8 mouse cellular contexts compared by ENCODE assay signal in genomic region chr7:44465111-44465510, GRCm38 (mm10). TPM values are rescaled to one million over a fixed set of nuclear protein-coding genes. Genes with fewer than 3 reads are reported as not detected.
A peak's percentile ranks its signal among the peaks of the same experiment; 100 is the strongest.
DNase-seq lines count a peak whose midpoint lies in the region; ATAC-seq lines count a peak whose summit lies in the region.
"Had no signal": no experiment of that assay in that cellular context is flagged by ENCODE, and none has a peak within 500 bp of the region (broad histone marks: within the 10 kb centered on the region; RNA-seq: fewer than 3 reads in every experiment).

Gene Aspdh (plus strand): TSS chr7:44465391.

- no peak within 1 kb of the TSS for H3K9ac ChIP-seq in forebrain, embryonic 15.5 days (replicated peaks)
- H3K9ac ChIP-seq in neural tube, embryonic 12.5 days: peak within 1 kb of the TSS; percentile 38; the same call in 1 of the 2 replicates

- peak within 1 kb of the TSS; percentile 72 for H3K27ac ChIP-seq in forebrain, embryonic 15.5 days (replicated peaks)
- H3K27ac ChIP-seq in neural tube, embryonic 12.5 days: peak within 1 kb of the TSS; percentile 46; the same call in 1 of the 2 replicates

- H3K4me3 ChIP-seq in forebrain, embryonic 15.5 days: no peak within 1 kb of the TSS
- no peak within 1 kb of the TSS; the same call in 1 of the 2 replicates for H3K4me3 ChIP-seq in neural tube, embryonic 12.5 days

- no peak for ATAC-seq in forebrain, embryonic 15.5 days (replicated peaks)
- ATAC-seq in neural tube, embryonic 12.5 days (ENCODE audit: low FRiP score, low read depth): no peak

- H3K4me2 ChIP-seq in forebrain, embryonic 15.5 days (replicated peaks): no peak within 1 kb of the TSS
- peak within 1 kb of the TSS; percentile 20; the same call in 1 of the 2 replicates for H3K4me2 ChIP-seq in neural tube, embryonic 12.5 days (replicated peaks)

- intact Hi-C loops in left cerebral cortex, postnatal 36 days (cut with DNase I): loop anchor here (5.0 kb wide), 1 partner anchor 93 kb away; no protein-coding TSS in a partner anchor

- H3K9me3 ChIP-seq in forebrain, embryonic 15.5 days: no peaks in the 10 kb centered on the region
- H3K9me3 ChIP-seq in neural tube, embryonic 12.5 days: no peaks in the 10 kb centered on the region

- no peaks in the 10 kb centered on the region for H3K27me3 ChIP-seq in forebrain, embryonic 15.5 days
- H3K27me3 ChIP-seq in neural tube, embryonic 12.5 days (replicated peaks): peaks cover 36% of the 10 kb centered on the region

- H3K36me3 ChIP-seq in forebrain, embryonic 15.5 days: peaks cover 32% of the 10 kb centered on the region
- peaks cover 32% of the 10 kb centered on the region for H3K36me3 ChIP-seq in neural tube, embryonic 12.5 days

- DNase-seq in left cerebral cortex, postnatal 36 days (ENCODE audit: low spot score in 2 of 2): peak; percentile 16 to 18
- no peak for DNase-seq in left cerebral cortex, adult 18-20 months (ENCODE audit: low spot score in 2 of 2)
- peak in 1 of 2 experiments; percentile 21 for DNase-seq in layer of hippocampus, adult 8-10 months (ENCODE audit: low spot score in 2 of 2)
- no peak for DNase-seq in urinary bladder, postnatal 4 days (ENCODE audit: low spot score in 2 of 2)
- no peak for DNase-seq in thymus, adult 18-20 months
- DNase-seq: gastrocnemius, postnatal 10 days had no signal

- 47% methylated on average over 2 of the region's 2 CpGs for WGBS in forebrain, embryonic 15.5 days
- 37% methylated on average over 2 of the region's 2 CpGs for WGBS in neural tube, embryonic 12.5 days

- H3K4me1 ChIP-seq in forebrain, embryonic 15.5 days: peaks cover 58% of the 10 kb centered on the region
- H3K4me1 ChIP-seq in neural tube, embryonic 12.5 days: peaks cover 41% of the 10 kb centered on the region

RNA-seq across cellular contexts. Expression of gene Aspdh, which starts in this region (rescaled TPM):
- 10 to 100 TPM in 1 of 2 experiments, 1 to 10 TPM in 1; 6.8 to 10.4 TPM for total RNA-seq in left cerebral cortex, postnatal 36 days (2021)
- total RNA-seq in left cerebral cortex, adult 18-20 months (2021): 1 to 10 TPM; 5.0 to 5.6 TPM
- polyA plus RNA-seq in forebrain, embryonic 15.5 days (2015; fragmentation: Nextera tagmentation; extraction: Ambion mirVana): 4.3 and 5.8 TPM in 2 replicates
- 10 to 100 TPM; 11.1 to 13.6 (median 12.4) TPM for total RNA-seq in layer of hippocampus, adult 8-10 months (2022)
- polyA plus RNA-seq in neural tube, embryonic 12.5 days (2016; fragmentation: Nextera tagmentation; extraction: Ambion mirVana): 1.3 and 3.8 TPM in 2 replicates
- total RNA-seq: gastrocnemius, postnatal 10 days had no signal

Comparison
In these comparisons a context has a peak if more than half of its experiments do, and no peak if none do; other contexts are left out.
1. DNase-seq: peak in left cerebral cortex, postnatal 36 days (2 of 2); none in left cerebral cortex, adult 18-20 months (0 of 2), urinary bladder, postnatal 4 days (0 of 2) and thymus, adult 18-20 months (0 of 2).